Mouse (Mus musculus) kidney, embryonic 15.5 days (tissue): ENCODE results near the gene Gm10392. TPM values are rescaled to one million over a fixed set of nuclear protein-coding genes. Genes with fewer than 3 reads are reported as not detected.

Experiments used
- ATAC-seq: fragments of 200-750 bp; cut with Nextera tagmentation; replicated peaks from 2 replicates; pipeline ENCODE4 v1.8.0; 2017; ENCODE audit warnings: moderate TSS enrichment; ENCODE audit not compliant: low FRiP score
- H3K27ac ChIP-seq: fragments of 300-500 bp; sonication (generic); 2 replicates; pipeline ENCODE4 v1.5.1; 2015; ENCODE audit warnings: mild to moderate bottlenecking, inconsistent platforms
- H3K27me3 ChIP-seq: fragments of 300-500 bp; sonication (generic); 2 replicates; pipeline ENCODE4 v1.6.1; 2015; ENCODE audit warnings: inconsistent platforms
- H3K36me3 ChIP-seq: fragments of 300-500 bp; sonication (generic); 2 replicates; pipeline ENCODE4 v1.6.1; 2015; ENCODE audit warnings: inconsistent platforms
- H3K4me1 ChIP-seq: fragments of 300-500 bp; sonication (generic); 2 replicates; pipeline ENCODE4 v1.6.1; 2015; ENCODE audit warnings: inconsistent platforms
- H3K4me2 ChIP-seq: fragments of 300-500 bp; sonication (generic); 2 replicates; pipeline ENCODE4 v1.6.1; 2015; ENCODE audit warnings: moderate library complexity, mild to moderate bottlenecking, inconsistent platforms
- H3K4me3 ChIP-seq: fragments of 300-500 bp; sonication (generic); replicated peaks from 2 replicates; pipeline ENCODE4 v1.5.1; 2015; ENCODE audit warnings: mild to moderate bottlenecking, inconsistent platforms
- H3K9ac ChIP-seq: fragments of 300-500 bp; sonication (generic); 2 replicates; pipeline ENCODE4 v1.6.1; 2015; ENCODE audit warnings: mild to moderate bottlenecking, inconsistent platforms
- H3K9me3 ChIP-seq: fragments of 300-500 bp; sonication (generic); replicated peaks from 2 replicates; pipeline ENCODE4 v1.6.1; 2016; ENCODE audit warnings: inconsistent platforms
- WGBS: fragments of 180-500 bp; shearing (Covaris S2); methylation state at CpG from one replicate; pipeline ENCODE4 v1.1.7; 2015; ENCODE audit warnings: mixed read lengths; 5-methylcytosine and 5-hydroxymethylcytosine counted together
- polyA plus RNA-seq: library from polyadenylated mRNA; unstranded; fragments of >200 nt; fragmentation: Nextera tagmentation; extraction: Ambion mirVana; gene quantifications from 2 replicates; pipeline ENCODE4 v1.2.1, GENCODE M21; 2015

Gene Gm10392
- polyA plus RNA-seq, 1 experiment from 2014 or later = 0.27 TPM

DNA sequence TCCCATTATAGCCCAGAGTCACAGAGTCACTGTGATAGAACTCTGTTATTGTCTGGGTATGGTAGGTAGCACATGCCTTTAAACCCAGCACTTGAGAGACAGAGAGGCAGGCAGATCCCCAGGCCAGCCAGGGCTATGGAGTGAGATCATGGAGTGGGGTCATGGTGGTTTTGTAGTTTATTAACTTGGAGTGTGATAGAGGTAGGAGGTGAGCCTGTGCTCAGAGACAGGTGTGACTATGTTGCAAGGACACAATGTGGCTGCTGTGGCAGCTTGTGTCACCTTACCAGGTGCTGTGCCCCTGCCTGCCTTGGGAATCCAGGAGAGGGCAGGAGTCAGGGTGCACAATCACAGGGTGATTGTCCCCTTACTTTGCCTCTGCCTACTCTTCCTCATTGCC lies 23.5 kb downstream of the Gm10392 start:
- Histone ChIP-seq H3K4me3 (no peak overlapping the region), H3K27ac (0 out of 2 replicates have a peak overlapping the region, but pooled peaks have one; percentile 24), H3K36me3 (peaks cover 17% of the 10 kb centered on the region), H3K4me2 (no peak overlapping the region), H3K9ac (no peak overlapping the region), H3K9me3 (no peaks in the 10 kb centered on the region), H3K27me3 (no peaks in the 10 kb centered on the region), H3K4me1 (peaks cover 77% of the 10 kb centered on the region)
- ATAC-seq = no peak

GRCm38 (mm10) chr11:77494782-77495181 lies 24.2 kb downstream of the Gm10392 start:
- Histone ChIP-seq H3K27me3 (no peaks in the 10 kb centered on the region), H3K4me2 (peak overlapping the region; percentile 85), H3K9ac (peak overlapping the region; percentile 96), H3K27ac (peak overlapping the region; percentile 93), H3K4me3 (peak overlapping the region; percentile 98), H3K9me3 (no peaks in the 10 kb centered on the region), H3K36me3 (peaks cover 9% of the 10 kb centered on the region), H3K4me1 (peaks cover 80% of the 10 kb centered on the region)
- 54% methylated on average over 6 of the region's 6 CpGs for WGBS
- ATAC-seq = no peak

GRCm38 (mm10) chr11:77494344-77494676 lies 24.7 kb downstream of the Gm10392 start:
- WGBS = 22% methylated on average over 4 of the region's 4 CpGs
- peaks cover 80% of the 10 kb centered on the region for H3K4me1 ChIP-seq
- peak overlapping the region; percentile 85 for H3K4me2 ChIP-seq
- ATAC-seq = no peak
- H3K27ac ChIP-seq = peak overlapping the region; percentile 93
- no peaks in the 10 kb centered on the region for H3K9me3 ChIP-seq
- peak overlapping the region; percentile 96 for H3K9ac ChIP-seq
- H3K27me3 ChIP-seq = no peaks in the 10 kb centered on the region
- peak overlapping the region; percentile 98 for H3K4me3 ChIP-seq
- H3K36me3 ChIP-seq = peaks cover 5% of the 10 kb centered on the region

- no peaks in the 10 kb centered on the region for H3K27me3 ChIP-seq
- peak within 1 kb of the TSS; percentile 94 for H3K27ac ChIP-seq
- peak within 1 kb of the TSS; percentile 98 for H3K4me3 ChIP-seq
- H3K4me2 ChIP-seq = peak within 1 kb of the TSS; percentile 99
- peaks cover 83% of the 10 kb centered on the region for H3K4me1 ChIP-seq
- peak within 1 kb of the TSS; percentile 96 for H3K9ac ChIP-seq
- H3K36me3 ChIP-seq = 0 out of 2 replicates have a peak, but pooled peaks cover 3% of the 10 kb centered on the region
- H3K9me3 ChIP-seq = no peaks in the 10 kb centered on the region
- ATAC-seq = peak; percentile 1
- 2% methylated on average over 41 of the region's 74 CpGs for WGBS
These were observed 25.3 kb downstream of the Gm10392 start, which contains the start of gene Git1 for GRCm38 (mm10) chr11:77493512-77494343. Git1 (plus strand) TSS chr11:77493562.

GRCm38 (mm10) chr11:77492911-77493332 lies 26.1 kb downstream of the Gm10392 start:
- Histone ChIP-seq H3K9me3 (no peaks in the 10 kb centered on the region), H3K27me3 (no peaks in the 10 kb centered on the region), H3K36me3 (0 out of 2 replicates have a peak, but pooled peaks cover 3% of the 10 kb centered on the region), H3K9ac (peak overlapping the region; percentile 96), H3K4me2 (peak overlapping the region; percentile 99), H3K4me3 (peak overlapping the region; percentile 98), H3K4me1 (peaks cover 83% of the 10 kb centered on the region), H3K27ac (peak overlapping the region; percentile 94)
- WGBS = 0% methylated on average over 28 of the region's 32 CpGs
- ATAC-seq = peak; percentile 69

GRCm38 (mm10) chr11:77492311-77492871 lies 26.6 kb downstream of the Gm10392 start:
- Histone ChIP-seq H3K27ac (peak overlapping the region; percentile 94), H3K36me3 (0 out of 2 replicates have a peak, but pooled peaks cover 3% of the 10 kb centered on the region), H3K4me1 (peaks cover 83% of the 10 kb centered on the region), H3K9me3 (no peaks in the 10 kb centered on the region), H3K9ac (peak overlapping the region; percentile 96), H3K27me3 (no peaks in the 10 kb centered on the region), H3K4me3 (peak overlapping the region; percentile 98), H3K4me2 (peak overlapping the region; percentile 99)
- no peak for ATAC-seq
- WGBS = under 1% methylated on average over 18 of the region's 18 CpGs

GRCm38 (mm10) chr11:77491502-77492291 lies 27.3 kb downstream of the Gm10392 start:
- Histone ChIP-seq H3K4me1 (peaks cover 83% of the 10 kb centered on the region), H3K9ac (peak overlapping the region; percentile 96), H3K4me2 (peak overlapping the region; percentile 99), H3K27me3 (no peaks in the 10 kb centered on the region), H3K4me3 (peak overlapping the region; percentile 98), H3K9me3 (no peaks in the 10 kb centered on the region), H3K36me3 (0 out of 2 replicates have a peak, but pooled peaks cover 3% of the 10 kb centered on the region), H3K27ac (peak overlapping the region; percentile 94)
- peak; percentile 69 for ATAC-seq
- WGBS = under 1% methylated on average over 23 of the region's 23 CpGs

GRCm38 (mm10) chr11:77491123-77491501 lies 27.9 kb downstream of the Gm10392 start:
- Histone ChIP-seq H3K27me3 (no peaks in the 10 kb centered on the region), H3K27ac (peak overlapping the region; percentile 94), H3K4me2 (peak overlapping the region; percentile 99), H3K9me3 (no peaks in the 10 kb centered on the region), H3K4me1 (peaks cover 83% of the 10 kb centered on the region), H3K36me3 (0 out of 2 replicates have a peak, but pooled peaks cover 3% of the 10 kb centered on the region), H3K9ac (peak overlapping the region; percentile 96), H3K4me3 (peak overlapping the region; percentile 98)
- peak; percentile 65 for ATAC-seq
- WGBS = under 1% methylated on average over 13 of the region's 13 CpGs

DNA sequence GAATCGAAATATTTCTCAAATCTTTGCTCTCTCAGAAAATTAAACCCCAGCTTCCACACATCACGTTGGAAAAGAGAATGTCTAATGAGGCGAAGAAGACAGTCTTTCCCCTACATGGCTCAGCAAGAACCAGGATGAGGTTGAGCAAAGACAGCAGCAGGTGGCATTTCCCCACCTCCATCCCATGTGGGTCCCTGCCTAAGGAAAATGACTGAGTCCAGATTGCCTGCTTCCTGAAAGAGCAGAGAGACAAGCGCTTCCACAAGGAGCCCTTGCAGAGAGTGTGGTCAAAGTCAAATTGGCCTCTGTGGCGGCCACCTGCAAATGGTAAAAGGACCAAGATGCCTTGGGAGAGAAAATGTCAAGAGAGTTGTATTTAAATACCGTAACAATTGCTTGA lies 28.5 kb downstream of the Gm10392 start:
- Histone ChIP-seq H3K9ac (no peak overlapping the region), H3K4me1 (peaks cover 83% of the 10 kb centered on the region), H3K27me3 (no peaks in the 10 kb centered on the region), H3K9me3 (no peaks in the 10 kb centered on the region), H3K36me3 (no peaks in the 10 kb centered on the region), H3K27ac (peak overlapping the region; percentile 94; the same call in 1 of the 2 replicates), H3K4me3 (peak overlapping the region; percentile 98), H3K4me2 (peak overlapping the region; percentile 99)
- WGBS = 64% methylated on average over 6 of the region's 6 CpGs
- no peak for ATAC-seq

GRCm38 (mm10) chr11:77489591-77490235 lies 29.3 kb downstream of the Gm10392 start, which contains the start of gene Ankrd13b:
Ankrd13b (minus strand) TSS chr11:77489678.
- H3K4me3 ChIP-seq = peak within 1 kb of the TSS; percentile 98
- no peaks in the 10 kb centered on the region for H3K9me3 ChIP-seq
- peak within 1 kb of the TSS; percentile 68; the same call in 1 of the 2 replicates for H3K27ac ChIP-seq
- no peaks in the 10 kb centered on the region for H3K27me3 ChIP-seq
- no peaks in the 10 kb centered on the region for H3K36me3 ChIP-seq
- under 1% methylated on average over 66 of the region's 87 CpGs for WGBS
- peak within 1 kb of the TSS; percentile 89 for H3K9ac ChIP-seq
- peak within 1 kb of the TSS; percentile 99 for H3K4me2 ChIP-seq
- H3K4me1 ChIP-seq = peaks cover 82% of the 10 kb centered on the region
- ATAC-seq = peak; percentile 47
